Mouse (Mus musculus) monocyte, adult 2 months (primary cell): Measurements from ENCODE around the gene Dnah17.

ENCODE experiments used
- DNase-seq, 2 experiments: peaks; one replicate each; pipeline ENCODE4 v3.0.0; 2022; ENCODE audit warnings: low spot score in 2 of 2, low read depth in 1 of 2

Gene Dnah17

DNA sequence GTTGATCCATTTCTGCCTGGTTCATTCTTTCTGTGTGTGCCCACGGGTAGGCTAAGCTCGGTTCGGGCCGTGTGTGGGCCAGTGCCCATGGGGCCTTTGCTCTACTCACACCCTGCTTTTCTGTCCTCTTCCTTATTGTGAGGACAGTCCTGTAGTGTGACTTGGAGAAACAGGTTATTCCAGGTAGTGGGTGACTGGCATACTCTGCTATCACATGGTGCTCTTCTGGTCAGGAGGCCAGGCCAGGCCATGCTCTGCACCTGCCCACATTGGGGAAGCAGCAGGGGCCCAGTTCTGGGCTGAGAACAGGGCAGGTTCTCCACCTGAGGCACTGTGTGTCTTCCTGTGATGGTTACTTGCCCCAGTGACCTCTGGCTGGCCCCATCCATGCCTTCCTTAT is 132.1 kb downstream of the Dnah17 start:
- no peak for DNase-seq

DNA sequence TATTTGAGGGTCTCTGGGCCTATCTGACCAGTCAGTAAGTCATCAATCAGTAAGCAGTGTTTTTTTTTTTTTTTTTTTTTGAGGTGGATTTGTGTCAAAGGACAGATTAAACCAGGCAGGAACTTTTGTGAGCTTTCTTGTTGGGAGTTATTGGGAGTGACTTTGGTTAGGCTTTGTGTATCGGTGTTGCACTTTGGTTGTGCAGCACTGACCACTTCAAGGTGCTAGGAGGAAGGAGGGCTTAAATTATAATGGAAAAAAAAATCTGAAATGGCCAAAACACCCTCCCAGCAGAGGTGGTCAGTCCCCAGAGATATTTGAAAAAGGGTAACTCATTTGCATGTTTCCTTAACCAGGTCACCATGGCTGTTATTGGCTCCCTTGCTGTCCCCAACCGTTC is 133.3 kb downstream of the Dnah17 start:
- DNase-seq = no peak

DNA sequence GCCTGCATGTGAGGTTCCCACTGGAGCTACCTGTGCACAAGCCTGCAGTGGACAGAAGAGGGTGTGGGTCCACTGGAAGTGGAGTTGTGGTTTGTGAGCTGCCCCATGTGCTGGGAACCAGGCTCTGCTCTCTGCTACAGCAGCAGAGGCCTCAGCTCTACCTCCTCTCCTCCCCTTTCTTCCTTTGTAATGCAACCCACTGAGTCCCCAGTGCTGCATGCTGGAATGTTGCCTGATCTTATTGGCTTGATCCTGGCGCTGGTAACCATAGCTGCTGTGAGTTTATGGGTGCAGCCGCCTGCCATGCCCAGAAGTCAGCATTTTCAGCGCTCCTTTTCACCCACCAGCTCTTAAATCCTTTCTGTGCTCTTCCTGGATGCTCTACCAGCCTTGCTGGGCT is 134.4 kb downstream of the Dnah17 start:
- no peak for DNase-seq

DNA sequence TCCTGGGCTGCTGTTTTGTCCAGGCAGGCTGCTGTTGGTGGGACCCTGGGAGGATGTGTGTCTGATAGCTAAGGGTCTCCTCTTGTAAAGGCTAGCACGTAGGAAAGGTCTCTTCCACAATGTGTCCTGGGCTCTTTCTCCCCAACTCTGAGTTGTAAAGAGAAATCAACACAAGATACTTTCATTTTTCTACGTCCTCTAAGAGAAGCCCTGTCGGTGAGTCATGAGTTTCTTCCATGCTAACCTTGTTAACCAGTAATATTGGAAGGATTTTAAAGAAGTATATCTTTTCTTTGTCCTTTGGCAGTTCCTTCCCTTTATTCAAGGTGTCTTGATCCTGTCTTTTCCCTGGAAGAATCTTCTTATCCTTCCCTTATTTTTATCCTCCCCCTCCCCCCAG is 134.8 kb downstream of the Dnah17 start:
- no peak for DNase-seq

GRCm38 (mm10) chr11:117995255-117995654 is 135.2 kb downstream of the Dnah17 start:
- DNase-seq = no peak

GRCm38 (mm10) chr11:117994250-117995057 is 136.0 kb downstream of the Dnah17 start:
- DNase-seq = no peak

- no peak for DNase-seq
Observed at GRCm38 (mm10) chr11:117993190-117994175, 137.0 kb downstream of the Dnah17 start.

DNA sequence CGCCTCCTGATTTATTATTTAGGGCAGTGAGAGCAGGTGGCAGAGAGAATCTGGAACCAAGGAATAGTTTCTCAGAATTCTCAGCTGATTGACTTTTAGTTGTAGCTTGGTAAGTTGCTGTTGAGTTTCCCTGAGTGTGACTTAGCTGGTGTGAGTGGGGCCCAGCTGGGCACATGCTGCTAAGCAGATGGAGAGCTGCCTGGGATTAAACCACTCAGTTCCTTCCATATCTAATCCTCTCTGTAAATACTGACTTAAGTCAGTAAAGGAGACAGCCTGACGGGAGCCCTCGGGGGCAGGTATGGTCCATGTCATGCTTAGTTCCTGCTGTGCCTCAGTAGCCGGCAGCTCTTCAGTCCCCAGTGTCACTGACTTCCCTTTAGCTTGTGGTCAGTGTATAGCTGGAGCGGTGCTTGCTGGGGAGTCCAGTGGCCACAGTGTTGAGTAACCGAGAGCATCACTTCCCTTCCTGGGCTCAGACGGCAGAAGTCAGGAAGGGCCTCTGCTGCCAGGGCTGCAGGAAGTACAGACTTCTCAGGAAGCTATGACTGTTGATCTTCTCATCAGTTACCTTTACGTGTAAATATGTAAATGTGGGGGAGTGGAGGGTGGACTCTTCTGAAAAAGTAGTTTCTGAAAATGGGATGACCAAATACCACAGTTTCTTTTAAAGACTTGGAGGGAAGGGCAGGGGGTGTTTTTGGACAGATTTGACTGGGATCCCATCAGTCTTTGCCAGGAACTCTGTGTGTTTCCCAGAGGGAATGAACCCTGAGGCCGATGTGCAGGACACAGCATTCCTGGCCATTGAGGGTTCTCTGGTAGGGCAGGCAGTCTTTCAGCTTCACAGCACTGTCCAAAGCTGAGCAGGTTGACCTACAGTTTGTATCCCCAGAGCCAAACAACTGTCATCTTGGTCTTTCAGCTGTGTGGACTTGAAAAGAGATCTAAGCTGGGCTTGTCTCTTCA is 138.6 kb downstream of the Dnah17 start:
- DNase-seq = peak; percentile 80 to 87

DNA sequence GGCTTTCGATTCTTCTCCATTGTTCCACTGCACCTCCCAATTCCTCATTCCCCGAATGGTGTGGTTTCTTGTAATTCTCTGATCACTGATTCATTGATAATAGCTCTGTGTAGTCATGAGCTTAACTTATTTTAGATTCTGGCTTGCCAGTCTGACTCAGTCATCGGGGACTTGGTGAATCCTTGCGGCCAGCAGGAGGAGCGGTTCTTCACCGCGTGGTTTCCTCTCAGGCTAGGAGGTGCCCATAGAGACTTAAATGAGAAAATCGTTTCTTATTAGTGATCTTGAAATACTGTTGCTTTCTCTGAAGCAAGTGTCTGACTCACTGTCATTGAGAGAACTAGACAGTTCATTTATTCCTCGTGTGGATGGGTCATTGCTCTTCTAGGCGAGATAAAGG is 140.5 kb downstream of the Dnah17 start:
- DNase-seq = no peak

- no peak for DNase-seq
Observed at GRCm38 (mm10) chr11:117989241-117989640, 141.2 kb downstream of the Dnah17 start.

DNA sequence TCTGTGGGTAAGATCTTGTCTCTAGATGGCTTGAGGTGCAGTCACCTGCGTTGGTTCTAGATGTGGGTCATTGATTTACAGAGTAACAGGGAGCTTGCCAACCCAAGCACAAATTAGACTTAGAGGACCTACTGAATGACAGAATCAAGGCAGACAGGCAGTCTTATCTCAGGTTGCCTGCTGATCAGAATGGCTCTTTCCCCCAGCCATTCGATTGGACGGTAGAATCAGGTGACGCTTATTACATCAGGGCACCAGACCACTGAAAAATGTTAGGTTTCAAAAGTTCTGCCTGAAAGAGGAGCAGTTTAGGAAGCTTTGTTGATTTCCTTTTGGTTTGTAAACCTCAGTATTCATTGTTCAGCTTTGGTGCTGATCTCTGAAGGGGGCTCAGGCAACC is 142.5 kb downstream of the Dnah17 start:
- no peak for DNase-seq

DNA sequence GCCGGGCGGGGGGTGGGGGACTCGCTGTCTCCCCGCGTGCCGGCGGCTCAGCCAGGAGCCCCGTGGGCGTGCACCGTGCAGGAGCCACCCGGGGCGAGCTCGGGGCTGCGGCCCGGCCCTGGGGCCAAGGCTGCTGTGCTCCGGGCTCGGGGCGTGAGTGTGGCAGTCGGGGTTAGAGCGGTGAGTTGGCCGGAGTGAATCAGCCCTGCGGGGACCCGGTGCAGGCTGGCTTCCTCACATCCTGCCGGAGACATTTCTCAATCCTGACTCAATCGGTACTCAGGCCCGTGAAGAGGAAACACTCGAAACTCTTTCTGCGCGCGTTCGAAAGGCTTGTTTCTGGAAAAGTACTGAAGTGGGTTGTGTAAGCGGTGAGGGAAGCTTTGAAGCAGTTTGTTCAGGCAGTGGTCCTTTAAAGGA is 143.4 kb downstream of the Dnah17 start:
- peak; percentile 64 to 69 for DNase-seq

DNA sequence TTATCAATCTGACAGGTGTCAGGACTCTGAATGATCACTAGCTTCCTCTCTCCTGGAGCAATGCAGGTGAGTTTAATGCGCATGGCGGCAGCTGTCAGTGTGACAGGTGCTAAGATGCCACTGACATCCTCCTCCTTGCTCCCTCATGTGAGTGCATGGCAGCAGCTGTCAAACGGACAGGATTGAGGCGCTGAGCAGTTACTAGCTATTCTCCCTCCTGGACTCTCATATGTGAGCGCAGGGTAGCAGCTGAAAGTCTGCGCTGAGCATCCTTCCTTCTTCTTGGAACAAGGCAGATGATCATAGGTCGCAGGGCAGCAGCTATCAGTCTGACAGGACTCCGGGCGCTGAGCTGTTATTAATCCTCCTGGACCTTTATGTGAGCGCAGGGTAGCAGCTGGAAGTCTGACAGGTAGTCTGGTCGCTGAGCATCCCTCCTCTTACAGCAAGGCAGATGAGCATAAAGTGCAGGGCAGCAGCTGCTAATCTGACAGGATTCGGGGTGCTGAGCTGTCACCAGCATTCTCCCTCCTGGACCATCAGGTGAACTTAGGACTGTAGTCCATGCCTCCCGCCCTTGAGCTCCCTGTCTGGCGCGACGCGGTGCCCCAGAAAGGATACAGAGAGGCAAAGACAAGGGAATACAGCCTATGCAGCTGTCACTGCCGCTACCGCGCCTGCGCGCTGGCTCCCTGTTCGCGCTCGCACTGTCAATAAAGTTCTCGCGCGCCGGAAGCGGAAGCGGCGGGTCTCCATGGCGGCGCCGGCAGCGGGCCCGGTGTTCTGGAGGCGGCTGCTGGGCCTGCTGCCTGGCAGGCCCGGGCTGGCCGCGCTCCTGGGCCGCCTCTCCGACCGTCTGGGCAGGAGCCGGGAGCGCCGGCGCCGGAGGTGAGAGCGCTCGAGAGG is 144.1 kb downstream of the Dnah17 start, which contains the start of gene Pgs1:
Gene Pgs1 (plus strand): TSS at position 167 of the 906 bp plus-strand sequence.
- DNase-seq = peak; percentile 64 to 85

GRCm38 (mm10) chr11:117983770-117984169 is 146.7 kb downstream of the Dnah17 start:
- no peak for DNase-seq

DNA sequence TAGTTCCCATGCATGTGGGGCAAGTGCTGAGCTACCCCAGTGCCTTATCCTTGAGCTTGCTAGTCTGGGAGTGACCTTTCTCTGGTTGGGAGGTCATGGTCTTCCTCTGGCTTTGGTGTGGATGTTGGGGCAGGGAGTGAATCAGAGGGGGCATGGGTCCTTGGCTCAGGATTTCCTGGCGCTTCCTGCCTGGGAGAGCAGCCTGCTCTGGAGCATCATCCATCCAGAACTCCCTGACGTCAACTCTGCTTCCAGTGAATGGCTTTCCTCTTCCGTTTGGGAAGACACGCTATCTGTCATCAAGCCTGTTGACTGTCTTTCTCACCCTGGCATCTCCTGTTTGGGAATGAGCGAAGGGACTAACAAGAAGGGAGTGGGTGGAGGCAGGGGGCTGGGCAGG is 148.0 kb downstream of the Dnah17 start:
- DNase-seq = no peak

DNA sequence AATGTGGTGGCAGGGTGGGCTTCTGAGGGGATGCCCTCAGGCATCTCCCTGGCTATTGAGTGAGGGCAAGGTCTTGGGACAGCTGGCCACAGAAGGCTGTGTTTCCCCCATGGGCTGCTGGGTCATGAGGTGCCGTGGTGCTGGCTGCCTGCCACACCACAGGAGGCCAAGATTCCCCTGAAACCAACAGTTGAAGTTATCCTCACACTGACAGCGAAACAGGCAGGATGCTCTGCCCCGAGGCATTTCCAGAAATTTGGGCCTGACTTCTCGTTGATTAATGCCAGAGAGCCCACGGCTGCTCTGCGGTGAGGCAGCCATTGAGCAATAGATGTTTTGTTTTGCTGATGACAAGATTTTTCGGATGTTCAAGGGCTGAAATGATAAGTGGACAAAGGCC is 151.0 kb downstream of the Dnah17 start:
- DNase-seq = no peak

DNA sequence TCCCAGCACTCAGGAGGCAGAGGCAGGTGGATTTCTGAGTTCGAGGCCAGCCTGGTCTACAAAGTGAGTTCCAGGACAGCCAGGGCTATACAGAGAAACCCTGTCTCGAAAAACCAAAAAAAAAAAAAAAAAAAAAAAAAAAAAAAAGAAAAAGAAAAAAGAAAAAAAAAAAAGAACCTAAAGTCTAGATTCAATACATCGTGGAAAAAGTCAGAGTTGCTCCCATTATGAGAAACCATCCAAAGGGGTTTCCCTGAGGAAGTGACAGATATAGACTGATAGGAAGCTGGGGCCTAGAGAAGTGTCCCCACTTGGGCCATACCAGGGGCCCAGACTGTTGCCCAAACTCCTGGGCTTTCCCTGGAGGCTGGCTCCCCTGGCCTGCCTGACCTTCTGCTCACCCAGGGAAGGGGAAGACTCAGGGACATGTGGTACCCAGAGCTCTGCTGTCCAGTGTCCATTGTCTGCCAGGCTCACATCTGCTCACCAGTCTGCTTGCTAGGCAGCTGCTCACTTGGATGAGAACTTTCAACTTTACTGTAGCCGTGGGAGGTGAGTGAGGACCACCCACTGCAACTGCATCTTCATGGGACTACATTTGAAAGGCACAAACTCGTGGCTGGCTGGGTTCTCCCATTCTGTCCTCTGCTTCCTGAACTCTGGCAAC is 152.6 kb downstream of the Dnah17 start:
- DNase-seq = no peak

DNA sequence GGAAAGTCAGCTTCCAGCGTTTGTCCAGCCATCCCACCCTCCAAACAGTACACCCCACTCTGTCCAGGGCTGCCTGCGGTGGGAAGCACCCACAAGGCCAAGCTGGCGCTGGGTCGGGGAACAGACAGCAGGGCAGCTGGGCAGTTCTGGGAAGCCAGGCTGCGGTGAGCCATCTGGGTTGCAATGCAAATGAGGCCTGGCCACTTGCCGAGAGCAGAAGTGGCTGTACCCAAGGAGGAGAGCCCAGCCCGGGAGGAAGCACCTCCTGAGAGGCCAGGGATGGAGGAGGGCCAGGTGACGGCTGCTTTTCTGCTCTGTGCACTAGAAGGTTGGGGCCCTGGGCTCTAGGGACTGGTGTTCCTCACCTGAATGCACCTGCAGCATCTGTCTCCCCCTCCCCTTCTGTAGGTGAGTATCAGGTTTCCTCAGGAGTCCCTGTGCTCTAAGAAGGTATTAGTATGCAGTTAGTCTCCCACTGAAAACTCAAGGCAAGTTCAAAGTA is 154.3 kb downstream of the Dnah17 start:
- DNase-seq = peak in 1 of 2 experiments; percentile 60
